Comparison of ENCODE assay signal across 20 mouse cellular contexts in the genomic region with DNA sequence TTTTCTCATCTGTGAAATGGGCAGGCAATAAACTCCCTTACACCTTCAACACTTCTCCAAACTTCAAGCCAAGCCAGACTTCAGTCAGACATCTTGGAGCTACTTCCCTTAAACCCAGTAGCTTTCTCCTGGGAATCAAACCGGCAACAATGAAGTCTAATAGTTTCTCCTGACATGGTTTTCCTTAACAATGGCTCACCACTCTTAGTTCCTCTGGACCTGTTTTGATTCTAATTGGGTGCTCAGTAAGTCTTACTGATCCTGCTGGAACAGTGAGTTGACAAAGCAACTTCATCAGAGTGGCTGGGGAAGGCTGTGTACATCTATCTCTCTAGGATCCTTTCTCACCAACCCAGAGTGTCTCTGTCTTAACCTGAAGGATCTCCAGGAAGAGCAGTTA. TPM values are rescaled to one million over a fixed set of nuclear protein-coding genes. Genes with fewer than 3 reads are reported as not detected.
DNase-seq lines count a peak whose midpoint lies in the region.
"Had no signal": no experiment of that assay in that cellular context is flagged by ENCODE, and none has a peak within 500 bp of the region (broad histone marks: within the 10 kb centered on the region; RNA-seq: fewer than 3 reads in every experiment).

No protein-coding gene starts in this region.

- DNase-seq in ES-CJ7 (ENCODE audit: low read depth, low spot score) (peak; percentile 77), R1 (ENCODE audit: low read depth, low spot score) (peak; percentile 78), ZHBTc4 (ENCODE audit: low read depth, low spot score) (peak; percentile 84)
- DNase-seq in heart, adult 18-20 months = no peak
- DNase-seq in urinary bladder, postnatal 4 days (ENCODE audit: low spot score in 2 of 2) = no peak
- no peak for DNase-seq in embryo, embryonic 10.5 days (ENCODE audit: low spot score)
- DNase-seq: adrenal gland, adult 2 months; adrenal gland, adult 8-10 months; adrenal gland, postnatal 10 days; adrenal gland, postnatal 14 days; adrenal gland, postnatal 25 days; adrenal gland, postnatal 36 days; B cell, adult 2 months; cerebellum, adult 11 months; cerebellum, adult 11-12 months; cerebellum, adult 18-20 months; cerebellum, adult 2 months; cerebellum, adult 8-10 months; cerebellum, adult 9-10 months had no signal

RNA-seq across cellular contexts. Expression of a gene that starts 5.0 kb away (rescaled TPM):
- total RNA-seq in heart, adult 18-20 months (2021) = 1 to 10 TPM; 1.6 to 2.4 TPM
- total RNA-seq: CH12.LX had no signal

Comparison
In these comparisons a context has a peak if more than half of its experiments do, and no peak if none do; other contexts are left out.
1. DNase-seq: peak in ES-CJ7 (single experiment), R1 (single experiment) and ZHBTc4 (single experiment); none in heart, adult 18-20 months (0 of 2), urinary bladder, postnatal 4 days (0 of 2) and embryo, embryonic 10.5 days (single experiment).